Mouse (Mus musculus): ENCODE data around the gene Gp1ba.

DNA sequence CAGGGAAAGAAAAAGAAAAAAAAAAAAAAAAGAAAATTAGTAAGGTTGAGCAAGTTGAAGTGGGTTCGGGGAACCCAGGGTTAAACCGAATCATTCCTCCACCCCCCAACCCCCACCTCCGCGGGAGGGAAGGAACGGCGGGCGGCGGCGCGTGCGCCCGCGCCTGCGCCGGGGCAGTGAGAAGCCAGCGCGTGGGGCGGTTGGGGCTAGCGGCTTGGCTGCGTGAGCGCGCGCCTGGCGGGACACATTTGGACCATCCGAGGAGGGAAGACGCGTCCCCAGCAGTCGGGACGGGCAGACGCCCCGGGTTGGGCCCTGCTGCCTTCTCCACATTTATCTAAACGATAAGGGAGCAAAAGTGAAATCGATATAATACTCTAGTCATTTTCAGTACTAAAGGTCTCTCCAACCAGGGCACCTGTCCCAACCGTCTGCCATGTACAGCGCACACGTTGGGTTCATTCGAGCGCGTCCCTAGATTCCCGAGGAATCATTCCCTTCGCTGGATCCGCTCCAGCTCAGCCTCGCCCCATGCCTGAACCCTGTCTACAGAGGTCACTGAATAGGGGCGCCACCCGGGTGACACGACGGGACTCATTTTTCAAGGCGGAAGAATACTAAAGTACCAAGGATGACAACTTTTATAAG is 16.1 kb downstream of the Gp1ba start:
- TF ChIP-seq CTCF (IDR thresholded peaks at IDR 0.05; ENCODE audit: low read depth, low read length) (no peak), POLR2A (IDR thresholded peaks at IDR 0.05; ENCODE audit: borderline replicate concordance, low read depth, low read length) (no peak)
